Mouse (Mus musculus): ENCODE data around the gene Coa3. TPM values are rescaled to one million over a fixed set of nuclear protein-coding genes. Genes with fewer than 3 reads are reported as not detected.
A peak's percentile ranks its signal among the peaks of the same experiment; 100 is the strongest.

Coa3 gene
- polyA plus RNA-seq, 1 experiment: 540 TPM

- Histone ChIP-seq H3K27me3 (replicated peaks; ENCODE audit: control insufficient read depth, insufficient read depth, low read length) (no peaks in the 10 kb centered on the region), H3K36me3 (ENCODE audit: control insufficient read depth, insufficient read depth, low read length) (peaks cover 3% of the 10 kb centered on the region; the same call in 1 of the 2 replicates), H3K27ac (ENCODE audit: insufficient read depth, low read depth, low read length) (0 out of 2 replicates have a peak overlapping the region, but pooled peaks have one; percentile 32), H3K4me1 (ENCODE audit: control insufficient read depth, insufficient read depth, low read length) (no peaks in the 10 kb centered on the region; the same call in 1 of the 2 replicates), H3K4me3 (ENCODE audit: insufficient read depth, low read depth, low read length) (no peak overlapping the region)
- WGBS: 43% methylated on average over 10 of the region's 10 CpGs
- DNase-seq: no peak
- TF ChIP-seq CTCF (conservative IDR thresholded peaks at IDR 0.05; ENCODE audit: insufficient read depth, insufficient read length, low read depth, low read length) (no peak), POLR2A (IDR thresholded peaks at IDR 0.05; ENCODE audit: low read depth, low read length) (no peak)
Measured at GRCm38 (mm10) chr11:101269577-101270116, 9.3 kb downstream of the Coa3 start.

DNA sequence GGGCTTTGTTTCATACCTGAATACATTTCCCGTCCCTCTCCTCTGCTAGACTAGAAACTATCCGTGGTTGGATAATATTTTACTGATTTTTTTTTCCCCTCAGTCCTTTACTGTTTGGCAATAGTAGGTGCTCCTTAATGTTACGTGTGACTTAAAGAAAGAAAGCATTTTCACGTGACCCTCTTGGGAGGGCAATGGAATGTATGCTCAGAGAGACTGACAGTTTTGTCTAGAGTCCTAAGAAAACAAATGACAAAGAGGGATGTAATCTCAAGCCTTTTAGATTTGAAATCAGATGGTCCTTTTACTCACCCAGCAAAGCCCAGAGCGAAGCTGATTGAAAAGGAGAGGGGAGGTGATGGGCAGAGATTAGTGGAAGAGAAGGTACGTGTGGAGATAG is 13.0 kb downstream of the Coa3 start:
- Histone ChIP-seq H3K4me3 (ENCODE audit: insufficient read depth, low read depth, low read length) (no peak overlapping the region), H3K27ac (ENCODE audit: insufficient read depth, low read depth, low read length) (0 out of 2 replicates have a peak overlapping the region, but pooled peaks have one; percentile 30), H3K27me3 (replicated peaks; ENCODE audit: control insufficient read depth, insufficient read depth, low read length) (no peaks in the 10 kb centered on the region), H3K4me1 (ENCODE audit: control insufficient read depth, insufficient read depth, low read length) (peaks cover 7% of the 10 kb centered on the region), H3K36me3 (ENCODE audit: control insufficient read depth, insufficient read depth, low read length) (peaks cover 3% of the 10 kb centered on the region; the same call in 1 of the 2 replicates)
- no peak for TF ChIP-seq CTCF (conservative IDR thresholded peaks at IDR 0.05; ENCODE audit: insufficient read depth, insufficient read length, low read depth, low read length)
- TF ChIP-seq POLR2A (IDR thresholded peaks at IDR 0.05; ENCODE audit: low read depth, low read length): no peak
- WGBS: 56% methylated on average over 6 of the region's 6 CpGs
- no peak for DNase-seq

DNA sequence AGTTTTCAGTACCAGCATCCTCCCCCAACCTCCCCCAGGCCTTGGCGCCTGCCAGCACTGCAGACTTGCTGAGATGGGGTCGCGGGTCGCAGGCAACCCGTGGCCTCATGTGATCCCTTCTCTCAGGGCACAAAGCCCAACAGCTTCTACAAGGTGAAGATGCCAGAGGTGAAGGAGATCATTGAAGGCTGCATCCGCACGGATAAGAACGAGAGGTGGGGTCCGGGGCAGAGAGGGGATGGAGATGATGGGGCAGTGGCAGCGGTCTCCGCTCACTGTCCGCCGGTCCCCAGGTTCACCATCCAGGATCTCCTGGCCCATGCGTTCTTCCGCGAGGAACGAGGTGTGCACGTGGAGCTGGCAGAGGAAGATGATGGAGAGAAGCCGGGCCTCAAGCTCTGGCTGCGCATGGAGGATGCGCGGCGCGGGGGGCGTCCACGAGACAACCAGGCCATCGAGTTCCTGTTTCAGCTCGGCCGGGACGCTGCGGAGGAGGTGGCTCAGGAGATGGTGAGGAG is 13.9 kb downstream of the Coa3 start:
- WGBS: 39% methylated on average over 31 of the region's 31 CpGs
- Histone ChIP-seq H3K4me3 (ENCODE audit: insufficient read depth, low read depth, low read length) (peak overlapping the region; percentile 15), H3K4me1 (ENCODE audit: control insufficient read depth, insufficient read depth, low read length) (peaks cover 7% of the 10 kb centered on the region)

GRCm38 (mm10) chr11:101263989-101264280 is 15.0 kb downstream of the Coa3 start:
- WGBS: 59% methylated on average over 3 of the region's 3 CpGs
- DNase-seq: no peak
- H3K4me1 ChIP-seq (ENCODE audit: control insufficient read depth, insufficient read depth, low read length): peaks cover 11% of the 10 kb centered on the region
- peak overlapping the region; percentile 37 for H3K27ac ChIP-seq (ENCODE audit: insufficient read depth, low read depth, low read length)
- H3K36me3 ChIP-seq (ENCODE audit: control insufficient read depth, insufficient read depth, low read length): peaks cover 3% of the 10 kb centered on the region; the same call in 1 of the 2 replicates
- peak overlapping the region; percentile 96 for H3K4me3 ChIP-seq (ENCODE audit: insufficient read depth, low read depth, low read length)
- H3K27me3 ChIP-seq (replicated peaks; ENCODE audit: control insufficient read depth, insufficient read depth, low read length): no peaks in the 10 kb centered on the region
- TF ChIP-seq CTCF (conservative IDR thresholded peaks at IDR 0.05; ENCODE audit: insufficient read depth, insufficient read length, low read depth, low read length): no peak
- TF ChIP-seq POLR2A (IDR thresholded peaks at IDR 0.05; ENCODE audit: low read depth, low read length): no peak

More for the DNA sequence above, 13.9 kb downstream of the Coa3 start:
- Histone ChIP-seq H3K27me3 (replicated peaks; ENCODE audit: control insufficient read depth, insufficient read depth, low read length) (no peaks in the 10 kb centered on the region), H3K36me3 (ENCODE audit: control insufficient read depth, insufficient read depth, low read length) (peaks cover 3% of the 10 kb centered on the region; the same call in 1 of the 2 replicates), H3K27ac (ENCODE audit: insufficient read depth, low read depth, low read length) (peak overlapping the region; percentile 22)
- no peak for TF ChIP-seq CTCF (conservative IDR thresholded peaks at IDR 0.05; ENCODE audit: insufficient read depth, insufficient read length, low read depth, low read length)
- TF ChIP-seq POLR2A (IDR thresholded peaks at IDR 0.05; ENCODE audit: low read depth, low read length): peak; percentile 17
- DNase-seq: no peak

GRCm38 (mm10) chr11:101263138-101263988 is 15.6 kb downstream of the Coa3 start:
- peaks cover 14% of the 10 kb centered on the region for H3K4me1 ChIP-seq (ENCODE audit: control insufficient read depth, insufficient read depth, low read length)
- peaks cover 3% of the 10 kb centered on the region; the same call in 1 of the 2 replicates for H3K36me3 ChIP-seq (ENCODE audit: control insufficient read depth, insufficient read depth, low read length)
- peak overlapping the region; percentile 37 for H3K27ac ChIP-seq (ENCODE audit: insufficient read depth, low read depth, low read length)
- WGBS: 36% methylated on average over 32 of the region's 32 CpGs
- H3K27me3 ChIP-seq (replicated peaks; ENCODE audit: control insufficient read depth, insufficient read depth, low read length): no peaks in the 10 kb centered on the region
- peak; percentile 54 for DNase-seq
- no peak for TF ChIP-seq POLR2A (IDR thresholded peaks at IDR 0.05; ENCODE audit: low read depth, low read length)
- H3K4me3 ChIP-seq (ENCODE audit: insufficient read depth, low read depth, low read length): peak overlapping the region; percentile 96

DNA sequence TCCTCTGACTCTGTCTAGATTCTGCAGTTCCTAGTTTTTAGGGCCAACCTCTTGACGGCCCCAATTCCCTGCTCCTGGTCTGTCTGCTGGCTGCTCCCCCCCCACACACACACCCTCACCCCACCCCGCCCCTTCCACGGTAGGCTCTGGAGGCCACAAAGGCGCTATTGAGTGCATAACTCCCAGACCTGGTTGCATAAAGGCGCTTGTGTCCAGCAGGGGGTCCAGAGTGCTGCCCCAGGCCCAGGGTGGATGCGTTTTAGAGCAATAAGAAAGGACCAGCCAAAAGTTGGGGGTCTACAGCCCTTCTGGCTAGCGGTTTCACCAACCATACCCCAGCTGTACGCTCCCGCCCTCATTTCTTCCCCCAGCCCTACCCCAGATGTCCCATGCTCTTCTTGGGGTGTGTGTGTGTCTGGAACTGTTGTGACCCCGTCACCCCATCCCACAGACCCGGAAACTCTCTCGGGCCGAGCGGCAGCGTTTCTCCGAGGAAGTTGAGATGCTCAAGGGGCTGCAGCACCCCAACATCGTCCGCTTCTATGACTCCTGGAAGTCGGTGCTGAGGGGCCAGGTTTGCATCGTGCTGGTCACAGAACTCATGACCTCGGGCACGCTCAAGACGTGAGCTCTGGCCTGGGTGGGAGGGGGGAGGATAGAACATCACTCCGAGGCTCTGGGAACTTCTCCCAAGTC is 16.5 kb downstream of the Coa3 start:
- Histone ChIP-seq H3K27me3 (replicated peaks; ENCODE audit: control insufficient read depth, insufficient read depth, low read length) (no peaks in the 10 kb centered on the region), H3K4me3 (ENCODE audit: insufficient read depth, low read depth, low read length) (peak overlapping the region; percentile 96), H3K36me3 (ENCODE audit: control insufficient read depth, insufficient read depth, low read length) (peaks cover 3% of the 10 kb centered on the region; the same call in 1 of the 2 replicates), H3K4me1 (ENCODE audit: control insufficient read depth, insufficient read depth, low read length) (peaks cover 14% of the 10 kb centered on the region), H3K27ac (ENCODE audit: insufficient read depth, low read depth, low read length) (peak overlapping the region; percentile 62)
- WGBS: 11% methylated on average over 24 of the region's 24 CpGs
- TF ChIP-seq CTCF (conservative IDR thresholded peaks at IDR 0.05; ENCODE audit: insufficient read depth, insufficient read length, low read depth, low read length) (no peak), POLR2A (IDR thresholded peaks at IDR 0.05; ENCODE audit: low read depth, low read length) (no peak)
- DNase-seq: no peak
